Mouse (Mus musculus) testis, adult 2 months (tissue): ENCODE data around the gene Lin28a. TPM values are rescaled to one million over a fixed set of nuclear protein-coding genes. Genes with fewer than 3 reads are reported as not detected.

ENCODE experiments used
- H3K27ac ChIP-seq: fragments of 200-500 bp; 2 replicates; pipeline ENCODE4 v1.5.1; 2012; ENCODE audit warnings: low read depth, low read length; ENCODE audit not compliant: control insufficient read depth, insufficient read depth
- H3K27me3 ChIP-seq: fragments of 200-500 bp; 2 replicates; pipeline ENCODE4 v1.6.1; 2012; ENCODE audit warnings: mild to moderate bottlenecking, low read length, moderate library complexity; ENCODE audit not compliant: control insufficient read depth, insufficient read depth
- H3K36me3 ChIP-seq: fragments of 200-500 bp; 2 replicates; pipeline ENCODE4 v1.6.1; 2012; ENCODE audit warnings: mild to moderate bottlenecking, low read length; ENCODE audit not compliant: control insufficient read depth, insufficient read depth
- H3K4me1 ChIP-seq: fragments of 200-500 bp; 2 replicates; pipeline ENCODE4 v1.6.1; 2012; ENCODE audit warnings: low read length; ENCODE audit not compliant: control insufficient read depth, insufficient read depth
- H3K4me3 ChIP-seq: fragments of 200-500 bp; 2 replicates; pipeline ENCODE4 v1.5.1; 2012; ENCODE audit warnings: low read depth, mild to moderate bottlenecking, low read length, moderate library complexity, mixed read lengths; ENCODE audit not compliant: control insufficient read depth
- CTCF ChIP-seq: fragments of 200-500 bp; IDR thresholded peaks from 2 replicates; pipeline ENCODE4 v1.5.1; 2012; ENCODE audit warnings: low read depth, mild to moderate bottlenecking, inconsistent platforms, low read length, moderate library complexity; ENCODE audit not compliant: control insufficient read depth, insufficient read depth, insufficient replicate concordance
- POLR2A ChIP-seq: fragments of 200-500 bp; IDR thresholded peaks from 2 replicates; pipeline ENCODE4 v1.6.1; 2012; ENCODE audit warnings: low read depth, mild to moderate bottlenecking, inconsistent platforms, low read length, moderate library complexity; ENCODE audit not compliant: control insufficient read depth
- polyA plus RNA-seq: library from polyadenylated mRNA; depleted of rRNA; stranded (reverse); fragments of >200 nt; gene quantifications from 2 replicates; pipeline ENCODE4 v1.2.3, GENCODE M21; 2012

Gene Lin28a
- polyA plus RNA-seq, 1 experiment = 1.2 TPM

GRCm38 (mm10) chr4:134041317-134042123, 22.9 kb upstream of the Lin28a start:
- Histone ChIP-seq H3K27me3 (no peaks in the 10 kb centered on the region), H3K36me3 (no peaks in the 10 kb centered on the region), H3K4me1 (no peaks in the 10 kb centered on the region), H3K4me3 (no peak overlapping the region), H3K27ac (no peak overlapping the region)
- no peak for TF ChIP-seq CTCF
- TF ChIP-seq POLR2A = no peak

DNA sequence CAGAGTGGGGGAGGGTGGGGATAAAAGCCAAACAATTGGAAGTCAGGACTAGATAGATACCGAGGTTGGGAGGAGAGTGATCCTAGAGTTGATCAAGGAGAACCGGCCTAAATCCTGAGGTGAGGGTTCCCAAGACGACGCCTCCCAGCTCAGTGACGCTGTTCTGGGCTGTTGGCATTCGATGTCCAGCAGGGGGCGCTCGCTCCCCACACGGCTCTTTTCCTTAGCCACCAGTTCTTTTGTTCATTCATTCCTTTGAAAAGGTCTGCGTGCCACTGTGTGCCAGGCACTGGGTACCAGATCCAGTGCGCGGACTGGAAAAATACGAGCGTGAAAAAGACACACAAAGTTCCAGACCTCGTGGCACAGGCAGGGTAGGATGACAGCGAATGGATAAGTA, 17.3 kb upstream of the Lin28a start:
- H3K4me1 ChIP-seq = no peaks in the 10 kb centered on the region
- no peak overlapping the region for H3K27ac ChIP-seq
- H3K27me3 ChIP-seq = no peaks in the 10 kb centered on the region
- TF ChIP-seq POLR2A (no peak), CTCF (peak; percentile 99)
- no peaks in the 10 kb centered on the region for H3K36me3 ChIP-seq
- H3K4me3 ChIP-seq = peak overlapping the region; percentile 48

DNA sequence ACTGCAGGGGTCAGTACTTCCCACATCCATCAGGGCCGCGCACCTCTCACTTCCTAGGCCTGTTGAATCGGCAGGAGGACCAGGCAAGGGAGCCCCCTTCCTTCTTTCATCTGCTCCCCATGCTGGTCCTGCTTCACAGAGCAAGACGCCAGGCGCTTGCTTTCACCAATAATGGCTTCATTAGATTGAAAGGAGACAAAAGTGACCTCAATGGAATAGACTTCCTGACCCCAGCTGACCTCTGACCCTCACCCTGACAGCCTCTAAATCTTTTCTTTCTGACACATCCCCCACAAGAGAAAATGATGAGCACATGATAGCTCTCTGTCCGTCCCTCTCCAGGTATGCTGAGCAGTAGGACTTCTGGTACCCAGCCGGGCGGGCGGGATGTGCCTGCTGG, 7.2 kb upstream of the Lin28a start:
- Histone ChIP-seq H3K27ac (no peak overlapping the region), H3K4me1 (no peaks in the 10 kb centered on the region), H3K27me3 (no peaks in the 10 kb centered on the region), H3K36me3 (no peaks in the 10 kb centered on the region), H3K4me3 (no peak overlapping the region)
- TF ChIP-seq POLR2A (no peak), CTCF (no peak)

DNA sequence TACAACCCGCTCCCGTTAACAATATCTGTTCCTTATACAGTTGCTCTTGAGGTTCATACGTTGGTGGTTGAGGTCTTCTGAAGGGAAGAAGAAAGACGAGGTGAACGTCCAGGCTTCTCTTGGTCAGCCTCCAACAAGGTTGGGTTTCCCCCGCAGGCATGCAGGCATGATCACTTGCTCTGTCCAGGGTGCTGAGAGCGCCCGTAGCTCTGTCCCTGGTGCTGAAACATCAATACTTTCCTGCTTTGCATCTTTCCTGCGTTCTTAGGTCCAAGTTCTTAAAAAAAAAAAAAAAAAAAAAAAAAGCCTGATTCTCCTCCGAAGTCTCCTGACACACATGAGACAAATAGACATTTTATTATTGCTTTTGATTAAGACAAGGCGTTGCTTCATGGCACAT, 2.0 kb upstream of the Lin28a start:
- Histone ChIP-seq H3K27me3 (peaks cover 4% of the 10 kb centered on the region; the same call in 1 of the 2 replicates), H3K27ac (no peak overlapping the region), H3K4me3 (no peak overlapping the region), H3K4me1 (peaks cover 37% of the 10 kb centered on the region), H3K36me3 (no peaks in the 10 kb centered on the region)
- TF ChIP-seq CTCF (peak; percentile 24; the same call in 1 of the 2 replicates), POLR2A (no peak)

DNA sequence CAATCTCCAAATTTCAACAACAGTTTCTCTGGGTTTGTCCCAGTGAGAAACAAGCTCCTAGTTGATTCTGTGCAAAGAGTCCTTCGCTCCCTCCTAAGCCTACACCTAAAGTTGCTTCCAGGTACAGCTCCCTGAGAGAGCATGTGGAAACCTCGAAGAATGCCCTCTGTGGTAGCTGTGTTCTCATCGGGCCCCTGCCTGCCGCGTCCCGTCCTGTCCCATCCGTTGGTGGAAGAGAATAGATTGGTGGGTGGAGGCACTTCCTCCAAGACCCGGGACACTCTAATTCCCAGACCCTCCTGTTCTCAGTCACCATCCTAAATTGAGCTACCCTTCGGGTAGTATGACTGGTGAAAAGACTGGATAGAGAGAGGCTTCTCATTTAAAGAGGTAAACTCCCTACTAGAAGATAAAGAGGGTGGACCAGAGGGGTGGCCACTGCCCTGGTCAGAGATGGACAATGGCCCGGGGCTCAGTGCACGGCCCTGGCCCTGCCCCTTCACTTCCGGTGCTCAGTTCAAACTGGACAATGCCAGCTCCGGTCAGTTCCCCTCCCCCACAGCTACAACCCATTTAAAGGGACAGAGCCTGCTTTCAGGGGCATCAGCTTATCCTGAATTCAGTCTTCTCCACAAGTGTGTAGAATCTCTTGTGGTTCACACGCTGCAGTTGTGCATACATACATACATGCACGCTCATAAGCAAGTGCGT, 1.2 kb upstream of the Lin28a start:
- TF ChIP-seq CTCF (no peak), POLR2A (no peak)
- Histone ChIP-seq H3K27me3 (peaks cover 4% of the 10 kb centered on the region; the same call in 1 of the 2 replicates), H3K4me3 (peak overlapping the region; percentile 32), H3K4me1 (peaks cover 37% of the 10 kb centered on the region), H3K27ac (no peak overlapping the region), H3K36me3 (no peaks in the 10 kb centered on the region)

GRCm38 (mm10) chr4:134019210-134019609, 569 bp upstream of the Lin28a start:
- H3K27ac ChIP-seq = no peak overlapping the region
- H3K4me1 ChIP-seq = peaks cover 37% of the 10 kb centered on the region
- H3K4me3 ChIP-seq = peak overlapping the region; percentile 32; the same call in 1 of the 2 replicates
- peaks cover 4% of the 10 kb centered on the region; the same call in 1 of the 2 replicates for H3K27me3 ChIP-seq
- H3K36me3 ChIP-seq = no peaks in the 10 kb centered on the region
- TF ChIP-seq POLR2A = no peak
- no peak for TF ChIP-seq CTCF

DNA sequence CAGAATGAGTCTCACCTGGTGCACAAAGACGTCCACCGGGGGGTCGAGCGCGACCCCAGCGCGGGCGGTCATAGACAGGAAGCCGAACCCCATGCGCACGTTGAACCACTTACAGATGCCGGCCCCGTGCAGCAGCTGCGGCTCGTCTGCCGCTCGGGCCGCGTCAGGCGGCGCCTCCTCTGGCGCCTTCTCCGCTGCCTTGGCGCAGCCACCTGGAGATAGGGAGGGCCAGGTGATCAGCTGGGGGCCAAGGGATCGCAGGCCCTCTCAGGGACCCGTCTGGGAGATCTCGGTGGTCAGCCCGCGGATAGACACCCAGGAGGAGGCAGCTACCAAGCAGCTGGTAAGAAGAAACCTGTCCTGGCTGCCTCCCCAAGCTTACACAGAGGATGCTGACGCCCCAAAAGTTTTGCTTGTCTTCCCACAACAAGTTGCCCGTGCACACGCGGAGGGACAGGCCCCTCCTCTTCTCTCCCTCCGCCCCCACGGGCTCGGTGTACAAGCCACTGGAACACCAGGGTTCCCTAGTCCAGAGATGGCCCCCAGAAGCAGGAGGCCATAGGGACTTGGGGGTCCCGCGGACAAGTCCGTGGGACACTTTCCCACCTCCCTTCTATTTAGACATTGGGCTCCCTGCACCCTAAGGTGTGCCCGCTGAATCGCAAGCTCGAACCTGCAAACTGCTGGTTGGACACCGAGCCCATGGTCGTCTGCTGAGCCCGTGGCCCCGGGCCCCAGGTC, 433 bp downstream of the Lin28a start:
- Histone ChIP-seq H3K27me3 (peaks cover 4% of the 10 kb centered on the region; the same call in 1 of the 2 replicates), H3K36me3 (no peaks in the 10 kb centered on the region), H3K4me3 (peak overlapping the region; percentile 21), H3K4me1 (peaks cover 37% of the 10 kb centered on the region), H3K27ac (no peak overlapping the region)
- no peak for TF ChIP-seq CTCF
- no peak for TF ChIP-seq POLR2A
